Mouse (Mus musculus) limb, embryonic 12.5 days (tissue): ENCODE data around the gene Folr2. TPM values are rescaled to one million over a fixed set of nuclear protein-coding genes. Genes with fewer than 3 reads are reported as not detected.

Experiments used
- ATAC-seq: fragments of 200-750 bp; cut with Nextera tagmentation; 2 replicates; pipeline ENCODE4 v1.8.0; 2017; ENCODE audit warnings: low read depth, moderate TSS enrichment; ENCODE audit not compliant: insufficient number of reproducible peaks, insufficient read depth, low FRiP score, low TSS enrichment
- H3K27ac ChIP-seq: fragments of 300-500 bp; sonication (generic); 2 replicates; pipeline ENCODE4 v1.5.1; 2016; ENCODE audit warnings: mild to moderate bottlenecking, moderate library complexity
- H3K27me3 ChIP-seq: fragments of 300-500 bp; sonication (generic); 2 replicates; pipeline ENCODE4 v1.6.1; 2016; ENCODE audit warnings: mild to moderate bottlenecking, moderate library complexity
- H3K36me3 ChIP-seq: fragments of 300-500 bp; sonication (generic); 2 replicates; pipeline ENCODE4 v1.6.1; 2016; ENCODE audit warnings: mild to moderate bottlenecking, moderate library complexity
- H3K4me1 ChIP-seq: fragments of 300-500 bp; sonication (generic); replicated peaks from 2 replicates; pipeline ENCODE4 v1.6.1; 2016
- H3K4me2 ChIP-seq: fragments of 300-500 bp; sonication (generic); 2 replicates; pipeline ENCODE4 v1.6.1; 2016; ENCODE audit warnings: mild to moderate bottlenecking, moderate library complexity
- H3K4me3 ChIP-seq: fragments of 300-500 bp; sonication (generic); replicated peaks from 2 replicates; pipeline ENCODE4 v1.5.1; 2016; ENCODE audit warnings: mild to moderate bottlenecking
- H3K9ac ChIP-seq: fragments of 300-500 bp; sonication (generic); replicated peaks from 2 replicates; pipeline ENCODE4 v1.6.1; 2016; ENCODE audit warnings: mild to moderate bottlenecking, moderate library complexity
- H3K9me3 ChIP-seq: fragments of 300-500 bp; sonication (generic); 2 replicates; pipeline ENCODE4 v1.6.1; 2016; ENCODE audit warnings: mild to moderate bottlenecking, moderate library complexity
- WGBS: fragments of 180-500 bp; shearing (Covaris S2); methylation state at CpG from one replicate; pipeline ENCODE4 v1.1.7; 2016; 5-methylcytosine and 5-hydroxymethylcytosine counted together
- polyA plus RNA-seq: library from polyadenylated mRNA; unstranded; fragments of >200 nt; fragmentation: Nextera tagmentation; extraction: Ambion mirVana; gene quantifications from 2 replicates; pipeline ENCODE4 v1.2.1, GENCODE M21; 2016

Folr2 gene
- polyA plus RNA-seq: 0.24 TPM in 1 of 2 replicates, not detected in the other

- WGBS: 93% methylated on average over 4 of the region's 4 CpGs
- Histone ChIP-seq H3K4me1 (no peaks in the 10 kb centered on the region), H3K27ac (no peak within 1 kb of the TSS), H3K9me3 (no peaks in the 10 kb centered on the region), H3K9ac (no peak within 1 kb of the TSS), H3K36me3 (no peaks in the 10 kb centered on the region), H3K27me3 (no peaks in the 10 kb centered on the region), H3K4me3 (no peak within 1 kb of the TSS), H3K4me2 (no peak within 1 kb of the TSS)
- ATAC-seq: no peak
Measured at GRCm38 (mm10) chr7:101857094-101857493, at the start of gene Folr2. Gene Folr2, minus strand, starts transcription at chr7:101857194.

GRCm38 (mm10) chr7:101906696-101907095 is 49.7 kb upstream of the Folr2 start:
- peak overlapping the region; percentile 90 for H3K9ac ChIP-seq
- peaks cover 8% of the 10 kb centered on the region; the same call in 1 of the 2 replicates for H3K4me1 ChIP-seq
- H3K4me3 ChIP-seq: peak overlapping the region; percentile 77
- H3K9me3 ChIP-seq: no peaks in the 10 kb centered on the region
- H3K36me3 ChIP-seq: peaks cover 43% of the 10 kb centered on the region
- 75% methylated on average over 8 of the region's 8 CpGs for WGBS
- peak overlapping the region; percentile 74 for H3K4me2 ChIP-seq
- no peak for ATAC-seq
- H3K27me3 ChIP-seq: no peaks in the 10 kb centered on the region
- peak overlapping the region; percentile 25; the same call in 1 of the 2 replicates for H3K27ac ChIP-seq

DNA sequence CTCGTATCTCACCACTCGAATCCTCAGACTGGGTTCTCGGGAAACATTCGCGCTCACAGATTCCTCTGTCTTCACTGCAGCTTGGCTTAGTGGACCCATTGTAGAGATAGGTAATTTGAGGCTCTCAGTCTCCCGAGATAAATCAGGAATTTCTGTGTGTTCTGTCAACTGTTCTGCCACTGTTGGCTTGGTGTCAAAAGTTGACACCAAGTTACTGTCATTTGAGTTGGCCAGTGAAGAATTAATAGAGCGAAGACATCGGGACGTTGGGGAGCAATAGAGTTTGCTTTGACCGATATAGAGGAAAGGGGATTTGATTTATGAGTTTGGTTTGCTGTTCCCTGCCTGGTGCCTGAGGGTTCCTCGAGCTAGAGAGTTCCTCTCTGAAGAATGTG is 49.3 kb upstream of the Folr2 start, which contains the start of gene Tomt:
TSS of gene Tomt (minus strand) at position 73 of the 395 bp plus-strand sequence.
- peaks cover 8% of the 10 kb centered on the region; the same call in 1 of the 2 replicates for H3K4me1 ChIP-seq
- peak within 1 kb of the TSS; percentile 97 for H3K27ac ChIP-seq
- no peak for ATAC-seq
- no peaks in the 10 kb centered on the region for H3K27me3 ChIP-seq
- peaks cover 39% of the 10 kb centered on the region for H3K36me3 ChIP-seq
- H3K4me2 ChIP-seq: peak within 1 kb of the TSS; percentile 74
- H3K4me3 ChIP-seq: peak within 1 kb of the TSS; percentile 77
- H3K9ac ChIP-seq: peak within 1 kb of the TSS; percentile 90
- WGBS: 11% methylated on average over 11 of the region's 11 CpGs
- H3K9me3 ChIP-seq: no peaks in the 10 kb centered on the region

- under 1% methylated on average over 61 of the region's 61 CpGs for WGBS
Measured at GRCm38 (mm10) chr7:101905561-101906286, 48.7 kb upstream of the Folr2 start, which contains the start of gene Lamtor1. Gene Lamtor1, plus strand, starts transcription at chr7:101905904.

GRCm38 (mm10) chr7:101902846-101903245 is 45.9 kb upstream of the Folr2 start:
- H3K27me3 ChIP-seq: no peaks in the 10 kb centered on the region
- no peak overlapping the region for H3K27ac ChIP-seq
- no peaks in the 10 kb centered on the region for H3K9me3 ChIP-seq
- no peak overlapping the region for H3K4me2 ChIP-seq
- ATAC-seq: no peak
- H3K36me3 ChIP-seq: peaks cover 28% of the 10 kb centered on the region; the same call in 1 of the 2 replicates
- peaks cover 8% of the 10 kb centered on the region; the same call in 1 of the 2 replicates for H3K4me1 ChIP-seq
- H3K4me3 ChIP-seq: no peak overlapping the region
- no peak overlapping the region for H3K9ac ChIP-seq

More at GRCm38 (mm10) chr7:101905561-101906286, 48.7 kb upstream of the Folr2 start, which contains the start of gene Lamtor1:
- Histone ChIP-seq H3K9me3 (no peaks in the 10 kb centered on the region), H3K4me3 (peak within 1 kb of the TSS; percentile 77), H3K27ac (peak within 1 kb of the TSS; percentile 97), H3K4me2 (peak within 1 kb of the TSS; percentile 74), H3K9ac (peak within 1 kb of the TSS; percentile 90), H3K4me1 (peaks cover 8% of the 10 kb centered on the region; the same call in 1 of the 2 replicates), H3K36me3 (peaks cover 33% of the 10 kb centered on the region), H3K27me3 (no peaks in the 10 kb centered on the region)
- ATAC-seq: peak; percentile 97

DNA sequence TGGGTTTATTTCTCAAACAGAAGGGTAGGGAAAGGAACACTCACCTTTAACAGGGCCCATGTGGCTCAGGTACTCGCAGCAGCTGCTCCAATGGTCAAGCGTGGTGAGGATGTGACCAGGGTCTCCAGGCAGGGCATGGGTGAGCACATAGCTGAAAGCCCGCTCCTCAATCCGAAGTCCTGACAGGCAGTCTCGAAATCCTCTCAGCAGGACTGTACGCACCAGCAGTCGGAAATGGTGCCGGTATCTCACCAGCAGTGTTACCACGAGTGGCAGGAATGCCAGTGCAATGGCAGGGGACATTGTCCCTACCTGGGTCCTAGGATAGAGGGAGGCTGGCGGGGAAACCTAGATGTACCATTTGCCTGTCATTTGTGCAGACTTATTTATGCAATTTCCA is 45.0 kb upstream of the Folr2 start:
- peaks cover 27% of the 10 kb centered on the region; the same call in 1 of the 2 replicates for H3K36me3 ChIP-seq
- ATAC-seq: no peak
- no peak overlapping the region for H3K27ac ChIP-seq
- no peaks in the 10 kb centered on the region for H3K9me3 ChIP-seq
- H3K4me1 ChIP-seq: peaks cover 12% of the 10 kb centered on the region
- 92% methylated on average over 10 of the region's 10 CpGs for WGBS
- H3K4me3 ChIP-seq: no peak overlapping the region
- H3K9ac ChIP-seq: no peak overlapping the region
- no peaks in the 10 kb centered on the region for H3K27me3 ChIP-seq
- H3K4me2 ChIP-seq: no peak overlapping the region

GRCm38 (mm10) chr7:101900331-101901097 is 43.5 kb upstream of the Folr2 start:
- no peak for ATAC-seq
- Histone ChIP-seq H3K9me3 (no peaks in the 10 kb centered on the region), H3K9ac (no peak overlapping the region; the same call in 1 of the 2 replicates), H3K4me3 (no peak overlapping the region), H3K36me3 (peaks cover 27% of the 10 kb centered on the region; the same call in 1 of the 2 replicates), H3K4me2 (no peak overlapping the region), H3K27ac (no peak overlapping the region), H3K4me1 (peaks cover 7% of the 10 kb centered on the region), H3K27me3 (no peaks in the 10 kb centered on the region)
- WGBS: 88% methylated on average over 16 of the region's 16 CpGs

DNA sequence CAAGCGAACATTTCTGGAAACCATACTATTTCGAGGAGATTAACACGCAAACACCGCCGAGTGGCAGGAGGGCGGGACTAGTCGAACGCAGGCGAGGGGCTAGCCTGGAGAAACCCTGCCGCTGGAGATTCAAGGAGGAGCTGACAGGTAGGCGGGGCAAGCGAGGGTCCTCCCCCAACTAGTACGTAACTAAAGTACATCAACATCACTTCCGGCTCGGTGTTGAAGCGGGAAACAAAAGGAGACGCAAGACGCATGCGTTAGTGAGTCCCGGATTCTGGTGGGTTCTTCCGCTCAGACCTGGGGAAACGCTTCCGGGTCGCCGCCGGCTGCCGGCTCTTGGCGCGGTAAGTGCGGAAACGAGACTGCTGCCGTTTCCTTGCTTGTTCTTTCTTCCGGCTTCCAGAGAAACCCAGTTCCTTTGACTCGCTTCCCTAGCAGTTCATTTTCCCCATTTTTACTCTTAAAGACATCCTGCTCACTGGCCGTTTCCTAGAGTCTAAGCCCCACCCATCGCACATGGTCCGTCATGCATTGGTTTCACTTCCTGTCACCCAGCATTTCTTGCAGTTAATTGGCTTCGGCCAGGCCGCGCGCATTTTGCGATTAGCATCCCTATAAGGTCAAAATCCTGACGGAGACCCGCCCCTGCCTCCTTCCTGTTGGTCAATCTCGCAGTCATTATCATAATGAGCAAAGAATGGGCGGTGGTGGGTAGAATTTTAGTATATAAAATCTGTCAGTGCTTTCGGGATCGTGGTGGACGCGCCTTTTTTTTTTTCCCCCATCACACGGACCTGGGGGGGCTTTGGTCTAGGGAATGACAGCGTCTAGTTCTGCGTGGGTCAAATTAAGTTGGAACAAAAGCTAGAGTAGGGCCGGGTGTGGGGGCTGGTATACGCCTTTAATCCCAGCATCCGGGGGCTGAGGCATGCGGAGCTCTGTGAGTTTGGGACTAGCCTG is 39.4 kb upstream of the Folr2 start:
- Histone ChIP-seq H3K4me2 (peak overlapping the region; percentile 54), H3K27ac (peak overlapping the region; percentile 91), H3K9ac (peak overlapping the region; percentile 51), H3K4me1 (peaks cover 10% of the 10 kb centered on the region), H3K4me3 (peak overlapping the region; percentile 53), H3K36me3 (peaks cover 16% of the 10 kb centered on the region; the same call in 1 of the 2 replicates), H3K27me3 (no peaks in the 10 kb centered on the region), H3K9me3 (no peaks in the 10 kb centered on the region)
- under 1% methylated on average over 57 of the region's 57 CpGs for WGBS
- ATAC-seq: peak; percentile 98

DNA sequence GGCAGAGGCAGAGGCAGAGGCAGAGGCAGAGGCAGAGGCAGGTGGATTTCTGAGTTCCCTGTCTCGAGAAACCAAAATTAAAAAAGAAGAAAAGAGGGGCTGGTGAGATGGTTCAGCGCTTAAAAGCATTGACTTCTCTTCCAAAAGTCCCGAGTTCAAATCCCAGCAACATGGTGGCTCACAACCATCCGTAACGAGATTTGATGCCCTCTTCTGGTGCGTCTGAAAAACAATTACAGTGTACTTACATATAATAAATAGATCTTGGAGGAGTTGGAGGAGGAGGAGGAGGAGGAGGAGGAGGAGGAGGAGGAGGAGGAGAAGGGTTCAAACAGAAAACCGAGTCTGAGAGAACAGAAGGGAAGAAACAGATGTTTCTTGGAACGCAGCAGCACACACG is 38.7 kb upstream of the Folr2 start:
- peak overlapping the region; percentile 51 for H3K9ac ChIP-seq
- no peak for ATAC-seq
- H3K4me3 ChIP-seq: peak overlapping the region; percentile 53
- 34% methylated on average over 9 of the region's 9 CpGs for WGBS
- peak overlapping the region; percentile 91 for H3K27ac ChIP-seq
- peaks cover 10% of the 10 kb centered on the region for H3K4me1 ChIP-seq
- no peaks in the 10 kb centered on the region for H3K9me3 ChIP-seq
- H3K4me2 ChIP-seq: peak overlapping the region; percentile 54
- peaks cover 16% of the 10 kb centered on the region; the same call in 1 of the 2 replicates for H3K36me3 ChIP-seq
- H3K27me3 ChIP-seq: peaks cover 3% of the 10 kb centered on the region; the same call in 1 of the 2 replicates

DNA sequence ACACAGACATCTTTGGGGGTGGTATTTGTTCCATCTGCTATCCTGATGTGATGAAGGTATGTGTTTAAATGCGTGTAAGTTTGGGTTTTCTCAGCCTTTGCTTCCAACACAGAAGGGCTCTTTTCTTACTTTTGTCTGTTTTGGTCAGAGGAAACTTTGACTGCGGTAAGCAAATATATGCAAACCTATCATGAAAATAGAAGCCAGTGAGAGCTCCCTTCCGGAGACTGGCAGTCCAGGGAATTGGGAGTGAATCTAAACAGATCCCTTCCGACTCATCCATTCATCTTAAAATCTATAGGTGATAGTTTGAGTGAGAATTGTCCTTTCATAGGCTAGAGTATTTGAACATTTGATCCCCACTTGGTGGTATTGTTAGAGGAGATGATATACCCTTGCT is 31.5 kb upstream of the Folr2 start:
- no peak overlapping the region for H3K9ac ChIP-seq
- no peak for ATAC-seq
- H3K9me3 ChIP-seq: no peaks in the 10 kb centered on the region
- no peak overlapping the region for H3K4me3 ChIP-seq
- WGBS: 86% methylated on average over 4 of the region's 4 CpGs
- no peaks in the 10 kb centered on the region for H3K36me3 ChIP-seq
- H3K27ac ChIP-seq: no peak overlapping the region
- H3K27me3 ChIP-seq: peaks cover 3% of the 10 kb centered on the region; the same call in 1 of the 2 replicates
- H3K4me1 ChIP-seq: no peaks in the 10 kb centered on the region
- H3K4me2 ChIP-seq: no peak overlapping the region
